Mouse (Mus musculus) limb, embryonic 15.5 days (tissue): ENCODE measurements around the gene Ephb1. TPM values are rescaled to one million over a fixed set of nuclear protein-coding genes. Genes with fewer than 3 reads are reported as not detected.

ENCODE experiments used
- ATAC-seq: fragments of 200-750 bp; cut with Nextera tagmentation; 2 replicates; pipeline ENCODE4 v1.8.0; 2017; ENCODE audit warnings: low read depth, moderate TSS enrichment; ENCODE audit not compliant: insufficient number of reproducible peaks, low FRiP score, low TSS enrichment
- H3K27ac ChIP-seq: fragments of 300-500 bp; sonication (generic); 2 replicates; pipeline ENCODE4 v1.5.1; 2015; ENCODE audit warnings: moderate library complexity, mild to moderate bottlenecking, inconsistent platforms
- H3K27me3 ChIP-seq: fragments of 300-500 bp; sonication (generic); 2 replicates; pipeline ENCODE4 v1.6.1; 2015; ENCODE audit warnings: inconsistent platforms
- H3K36me3 ChIP-seq: fragments of 300-500 bp; sonication (generic); 2 replicates; pipeline ENCODE4 v1.6.1; 2015; ENCODE audit warnings: inconsistent platforms
- H3K4me1 ChIP-seq: fragments of 300-500 bp; sonication (generic); 2 replicates; pipeline ENCODE4 v1.6.1; 2015; ENCODE audit warnings: inconsistent platforms
- H3K4me2 ChIP-seq: fragments of 300-500 bp; sonication (generic); 2 replicates; pipeline ENCODE4 v1.6.1; 2015; ENCODE audit warnings: mild to moderate bottlenecking, inconsistent platforms
- H3K4me3 ChIP-seq: fragments of 300-500 bp; sonication (generic); 2 replicates; pipeline ENCODE4 v1.5.1; 2015; ENCODE audit warnings: mild to moderate bottlenecking, inconsistent platforms
- H3K9ac ChIP-seq: fragments of 300-500 bp; sonication (generic); 2 replicates; pipeline ENCODE4 v1.6.1; 2015; ENCODE audit warnings: inconsistent platforms
- H3K9me3 ChIP-seq: fragments of 300-500 bp; sonication (generic); 2 replicates; pipeline ENCODE4 v1.6.1; 2016; ENCODE audit warnings: inconsistent platforms
- WGBS: fragments of 180-500 bp; shearing (Covaris S2); methylation state at CpG from one replicate; pipeline ENCODE4 v1.1.7; 2015; 5-methylcytosine and 5-hydroxymethylcytosine counted together
- polyA plus RNA-seq: library from polyadenylated mRNA; unstranded; fragments of >200 nt; fragmentation: Nextera tagmentation; extraction: Ambion mirVana; gene quantifications from 2 replicates; pipeline ENCODE4 v1.2.1, GENCODE M21; 2015

Gene Ephb1
- polyA plus RNA-seq, 1 experiment from 2014 or later, result 2.5 TPM

- Histone ChIP-seq H3K4me1 (no peaks in the 10 kb centered on the region), H3K27ac (no peak overlapping the region), H3K36me3 (no peaks in the 10 kb centered on the region), H3K4me2 (no peak overlapping the region), H3K9ac (no peak overlapping the region), H3K9me3 (no peaks in the 10 kb centered on the region), H3K4me3 (no peak overlapping the region), H3K27me3 (no peaks in the 10 kb centered on the region)
- ATAC-seq, result no peak
Observed at GRCm38 (mm10) chr9:102015516-102015915, 339.0 kb downstream of the Ephb1 start.

- no peak for ATAC-seq
- Histone ChIP-seq H3K27ac (no peak overlapping the region), H3K4me1 (no peaks in the 10 kb centered on the region), H3K36me3 (no peaks in the 10 kb centered on the region), H3K9ac (no peak overlapping the region), H3K27me3 (no peaks in the 10 kb centered on the region), H3K4me2 (no peak overlapping the region), H3K4me3 (no peak overlapping the region), H3K9me3 (no peaks in the 10 kb centered on the region)
- 79% methylated on average over 10 of the region's 10 CpGs for WGBS
Observed at GRCm38 (mm10) chr9:102007706-102008105, 346.8 kb downstream of the Ephb1 start.

GRCm38 (mm10) chr9:102006539-102006938 lies 348.0 kb downstream of the Ephb1 start:
- ATAC-seq, result no peak
- 55% methylated on average over 2 of the region's 2 CpGs for WGBS
- Histone ChIP-seq H3K27ac (no peak overlapping the region), H3K4me3 (no peak overlapping the region), H3K27me3 (no peaks in the 10 kb centered on the region), H3K4me1 (no peaks in the 10 kb centered on the region), H3K9ac (no peak overlapping the region), H3K4me2 (no peak overlapping the region), H3K9me3 (no peaks in the 10 kb centered on the region), H3K36me3 (no peaks in the 10 kb centered on the region)

GRCm38 (mm10) chr9:102002920-102003319 lies 351.6 kb downstream of the Ephb1 start:
- H3K4me2 ChIP-seq, result no peak overlapping the region
- ATAC-seq, result no peak
- no peaks in the 10 kb centered on the region for H3K4me1 ChIP-seq
- H3K27me3 ChIP-seq, result no peaks in the 10 kb centered on the region
- H3K9me3 ChIP-seq, result no peaks in the 10 kb centered on the region; the same call in 1 of the 2 replicates
- no peak overlapping the region for H3K27ac ChIP-seq
- H3K36me3 ChIP-seq, result no peaks in the 10 kb centered on the region
- 40% methylated on average over 5 of the region's 5 CpGs for WGBS
- H3K4me3 ChIP-seq, result no peak overlapping the region
- H3K9ac ChIP-seq, result no peak overlapping the region

- H3K27me3 ChIP-seq, result no peaks in the 10 kb centered on the region
- no peak overlapping the region for H3K27ac ChIP-seq
- no peak overlapping the region for H3K4me2 ChIP-seq
- 79% methylated on average over 10 of the region's 10 CpGs for WGBS
- H3K36me3 ChIP-seq, result no peaks in the 10 kb centered on the region
- no peak overlapping the region for H3K9ac ChIP-seq
- H3K4me3 ChIP-seq, result no peak overlapping the region
- no peak for ATAC-seq
- H3K9me3 ChIP-seq, result no peaks in the 10 kb centered on the region; the same call in 1 of the 2 replicates
- H3K4me1 ChIP-seq, result no peaks in the 10 kb centered on the region
Observed at GRCm38 (mm10) chr9:102002186-102002585, 352.3 kb downstream of the Ephb1 start.

- Histone ChIP-seq H3K27me3 (no peaks in the 10 kb centered on the region), H3K27ac (no peak overlapping the region), H3K9ac (no peak overlapping the region), H3K4me3 (no peak overlapping the region), H3K4me1 (no peaks in the 10 kb centered on the region), H3K36me3 (no peaks in the 10 kb centered on the region), H3K4me2 (no peak overlapping the region), H3K9me3 (no peaks in the 10 kb centered on the region; the same call in 1 of the 2 replicates)
- no peak for ATAC-seq
- 91% methylated on average over 11 of the region's 11 CpGs for WGBS
Observed at GRCm38 (mm10) chr9:102001633-102002165, 352.8 kb downstream of the Ephb1 start.

GRCm38 (mm10) chr9:101999690-102000089 lies 354.8 kb downstream of the Ephb1 start:
- H3K4me1 ChIP-seq, result no peaks in the 10 kb centered on the region
- no peak overlapping the region for H3K4me3 ChIP-seq
- H3K27me3 ChIP-seq, result no peaks in the 10 kb centered on the region
- no peak for ATAC-seq
- no peak overlapping the region for H3K4me2 ChIP-seq
- WGBS, result 43% methylated on average over 4 of the region's 4 CpGs
- H3K9me3 ChIP-seq, result no peaks in the 10 kb centered on the region; the same call in 1 of the 2 replicates
- H3K9ac ChIP-seq, result no peak overlapping the region
- H3K36me3 ChIP-seq, result no peaks in the 10 kb centered on the region
- no peak overlapping the region for H3K27ac ChIP-seq

- H3K9ac ChIP-seq, result no peak overlapping the region
- no peak for ATAC-seq
- H3K9me3 ChIP-seq, result no peaks in the 10 kb centered on the region; the same call in 1 of the 2 replicates
- 79% methylated on average over 16 of the region's 16 CpGs for WGBS
- H3K27me3 ChIP-seq, result no peaks in the 10 kb centered on the region
- no peaks in the 10 kb centered on the region for H3K4me1 ChIP-seq
- no peaks in the 10 kb centered on the region for H3K36me3 ChIP-seq
- H3K27ac ChIP-seq, result no peak overlapping the region
- no peak overlapping the region for H3K4me2 ChIP-seq
- H3K4me3 ChIP-seq, result no peak overlapping the region
Observed at GRCm38 (mm10) chr9:101996771-101997500, 357.6 kb downstream of the Ephb1 start.

GRCm38 (mm10) chr9:101996183-101996582 lies 358.3 kb downstream of the Ephb1 start:
- Histone ChIP-seq H3K4me3 (no peak overlapping the region), H3K4me1 (no peaks in the 10 kb centered on the region)

GRCm38 (mm10) chr9:101995423-101996156 lies 358.9 kb downstream of the Ephb1 start:
- Histone ChIP-seq H3K36me3 (no peaks in the 10 kb centered on the region), H3K27me3 (no peaks in the 10 kb centered on the region), H3K4me3 (no peak overlapping the region), H3K9ac (no peak overlapping the region), H3K4me2 (no peak overlapping the region), H3K4me1 (no peaks in the 10 kb centered on the region), H3K9me3 (no peaks in the 10 kb centered on the region), H3K27ac (no peak overlapping the region)
- ATAC-seq, result no peak
- WGBS, result 74% methylated on average over 10 of the region's 10 CpGs

More at GRCm38 (mm10) chr9:101996183-101996582, 358.3 kb downstream of the Ephb1 start:
- Histone ChIP-seq H3K4me2 (no peak overlapping the region), H3K27ac (no peak overlapping the region), H3K27me3 (no peaks in the 10 kb centered on the region), H3K36me3 (no peaks in the 10 kb centered on the region), H3K9ac (no peak overlapping the region), H3K9me3 (no peaks in the 10 kb centered on the region; the same call in 1 of the 2 replicates)
- WGBS, result 76% methylated on average over 7 of the region's 7 CpGs
- no peak for ATAC-seq

- no peaks in the 10 kb centered on the region for H3K9me3 ChIP-seq
- 85% methylated on average over 2 of the region's 2 CpGs for WGBS
- no peaks in the 10 kb centered on the region for H3K4me1 ChIP-seq
- no peaks in the 10 kb centered on the region for H3K27me3 ChIP-seq
- no peaks in the 10 kb centered on the region for H3K36me3 ChIP-seq
- no peak overlapping the region for H3K4me3 ChIP-seq
- no peak overlapping the region for H3K4me2 ChIP-seq
- H3K27ac ChIP-seq, result no peak overlapping the region
- no peak overlapping the region for H3K9ac ChIP-seq
- no peak for ATAC-seq
Observed at GRCm38 (mm10) chr9:101994086-101994485, 360.4 kb downstream of the Ephb1 start.

GRCm38 (mm10) chr9:101990836-101991235 lies 363.7 kb downstream of the Ephb1 start:
- WGBS, result 73% methylated on average over 12 of the region's 12 CpGs
- no peak overlapping the region for H3K4me2 ChIP-seq
- no peak overlapping the region for H3K9ac ChIP-seq
- H3K9me3 ChIP-seq, result no peaks in the 10 kb centered on the region
- H3K4me3 ChIP-seq, result no peak overlapping the region
- no peaks in the 10 kb centered on the region for H3K27me3 ChIP-seq
- no peak overlapping the region for H3K27ac ChIP-seq
- H3K4me1 ChIP-seq, result no peaks in the 10 kb centered on the region
- no peaks in the 10 kb centered on the region for H3K36me3 ChIP-seq
- no peak for ATAC-seq
